Mouse (Mus musculus): ENCODE data around the gene Rlbp1. TPM values are rescaled to one million over a fixed set of nuclear protein-coding genes. Genes with fewer than 3 reads are reported as not detected.

Rlbp1 gene
- polyA plus RNA-seq (2016; fragmentation: Nextera tagmentation; extraction: Ambion mirVana), result 3.0 and 3.5 TPM in 2 replicates

GRCm38 (mm10) chr7:79386422-79387133 lies at the start of gene Rlbp1:
Gene Rlbp1, minus strand, starts transcription at chr7:79387048.
- no peak within 1 kb of the TSS for H3K4me3 ChIP-seq
- no peaks in the 10 kb centered on the region for H3K27me3 ChIP-seq
- no peak within 1 kb of the TSS for H3K4me2 ChIP-seq (replicated peaks)
- H3K9ac ChIP-seq, result no peak within 1 kb of the TSS
- H3K27ac ChIP-seq, result peak within 1 kb of the TSS; percentile 46; the same call in 1 of the 2 replicates
- ATAC-seq (ENCODE audit: insufficient number of reproducible peaks, insufficient read depth, low FRiP score, low TSS enrichment), result 0 out of 2 replicates have a peak, but pooled peaks have one; percentile 14
- 60% methylated on average over 16 of the region's 16 CpGs for WGBS
- no peaks in the 10 kb centered on the region for H3K9me3 ChIP-seq
- H3K36me3 ChIP-seq, result no peaks in the 10 kb centered on the region
- H3K4me1 ChIP-seq, result peaks cover 13% of the 10 kb centered on the region; the same call in 1 of the 2 replicates

- H3K4me3 ChIP-seq, result no peak overlapping the region
- no peak overlapping the region for H3K9ac ChIP-seq
- no peak for ATAC-seq (ENCODE audit: insufficient number of reproducible peaks, insufficient read depth, low FRiP score, low TSS enrichment)
- no peak overlapping the region for H3K27ac ChIP-seq
- no peaks in the 10 kb centered on the region for H3K27me3 ChIP-seq
- no peaks in the 10 kb centered on the region for H3K4me1 ChIP-seq
- WGBS, result 55% methylated on average over 5 of the region's 5 CpGs
- peaks cover 7% of the 10 kb centered on the region; the same call in 1 of the 2 replicates for H3K36me3 ChIP-seq
- no peak overlapping the region for H3K4me2 ChIP-seq (replicated peaks)
- no peaks in the 10 kb centered on the region for H3K9me3 ChIP-seq
Observed at GRCm38 (mm10) chr7:79428243-79428642, 41.4 kb upstream of the Rlbp1 start.

GRCm38 (mm10) chr7:79425804-79426203 lies 39.0 kb upstream of the Rlbp1 start:
- H3K9me3 ChIP-seq, result no peaks in the 10 kb centered on the region
- peaks cover 7% of the 10 kb centered on the region; the same call in 1 of the 2 replicates for H3K36me3 ChIP-seq
- H3K9ac ChIP-seq, result no peak overlapping the region
- H3K4me1 ChIP-seq, result no peaks in the 10 kb centered on the region
- no peak overlapping the region for H3K27ac ChIP-seq
- no peak overlapping the region for H3K4me2 ChIP-seq (replicated peaks)
- H3K4me3 ChIP-seq, result no peak overlapping the region
- H3K27me3 ChIP-seq, result no peaks in the 10 kb centered on the region
- no peak for ATAC-seq (ENCODE audit: insufficient number of reproducible peaks, insufficient read depth, low FRiP score, low TSS enrichment)
- WGBS, result 88% methylated on average over 10 of the region's 10 CpGs

GRCm38 (mm10) chr7:79422876-79423275 lies 36.0 kb upstream of the Rlbp1 start:
- H3K4me1 ChIP-seq, result no peaks in the 10 kb centered on the region
- no peak overlapping the region for H3K4me2 ChIP-seq (replicated peaks)
- no peaks in the 10 kb centered on the region for H3K27me3 ChIP-seq
- H3K27ac ChIP-seq, result no peak overlapping the region
- no peak overlapping the region for H3K4me3 ChIP-seq
- no peak overlapping the region for H3K9ac ChIP-seq
- ATAC-seq (ENCODE audit: insufficient number of reproducible peaks, insufficient read depth, low FRiP score, low TSS enrichment), result no peak
- H3K36me3 ChIP-seq, result peaks cover 7% of the 10 kb centered on the region; the same call in 1 of the 2 replicates
- 90% methylated on average over 10 of the region's 10 CpGs for WGBS
- H3K9me3 ChIP-seq, result no peaks in the 10 kb centered on the region

- Histone ChIP-seq H3K4me1 (no peaks in the 10 kb centered on the region), H3K36me3 (peaks cover 4% of the 10 kb centered on the region; the same call in 1 of the 2 replicates), H3K27me3 (no peaks in the 10 kb centered on the region), H3K4me2 (replicated peaks) (no peak overlapping the region), H3K4me3 (no peak overlapping the region), H3K27ac (no peak overlapping the region), H3K9ac (no peak overlapping the region), H3K9me3 (no peaks in the 10 kb centered on the region)
- no peak for ATAC-seq (ENCODE audit: insufficient number of reproducible peaks, insufficient read depth, low FRiP score, low TSS enrichment)
- 90% methylated on average over 7 of the region's 7 CpGs for WGBS
Observed at GRCm38 (mm10) chr7:79419950-79420349, 33.1 kb upstream of the Rlbp1 start.

GRCm38 (mm10) chr7:79414449-79415375 lies 27.9 kb upstream of the Rlbp1 start:
- Histone ChIP-seq H3K4me2 (replicated peaks) (no peak overlapping the region), H3K9me3 (no peaks in the 10 kb centered on the region), H3K27me3 (no peaks in the 10 kb centered on the region), H3K4me1 (no peaks in the 10 kb centered on the region), H3K27ac (no peak overlapping the region), H3K36me3 (no peaks in the 10 kb centered on the region; the same call in 1 of the 2 replicates), H3K9ac (no peak overlapping the region), H3K4me3 (no peak overlapping the region)
- no peak for ATAC-seq (ENCODE audit: insufficient number of reproducible peaks, insufficient read depth, low FRiP score, low TSS enrichment)
- WGBS, result 86% methylated on average over 18 of the region's 18 CpGs

GRCm38 (mm10) chr7:79400296-79400695 lies 13.4 kb upstream of the Rlbp1 start:
- Histone ChIP-seq H3K9ac (no peak overlapping the region), H3K9me3 (no peaks in the 10 kb centered on the region), H3K27me3 (no peaks in the 10 kb centered on the region), H3K4me2 (replicated peaks) (no peak overlapping the region), H3K4me3 (no peak overlapping the region), H3K36me3 (no peaks in the 10 kb centered on the region), H3K4me1 (no peaks in the 10 kb centered on the region), H3K27ac (no peak overlapping the region)
- 80% methylated on average over 3 of the region's 3 CpGs for WGBS
- ATAC-seq (ENCODE audit: insufficient number of reproducible peaks, insufficient read depth, low FRiP score, low TSS enrichment), result no peak

GRCm38 (mm10) chr7:79398971-79399370 lies 12.1 kb upstream of the Rlbp1 start:
- no peak for ATAC-seq (ENCODE audit: insufficient number of reproducible peaks, insufficient read depth, low FRiP score, low TSS enrichment)
- H3K9me3 ChIP-seq, result no peaks in the 10 kb centered on the region
- no peak overlapping the region for H3K27ac ChIP-seq
- H3K4me1 ChIP-seq, result no peaks in the 10 kb centered on the region
- no peaks in the 10 kb centered on the region for H3K36me3 ChIP-seq
- no peaks in the 10 kb centered on the region for H3K27me3 ChIP-seq
- WGBS, result 75% methylated on average over 12 of the region's 12 CpGs
- no peak overlapping the region for H3K4me3 ChIP-seq
- H3K4me2 ChIP-seq (replicated peaks), result no peak overlapping the region
- H3K9ac ChIP-seq, result no peak overlapping the region

- Histone ChIP-seq H3K4me3 (no peak overlapping the region), H3K36me3 (no peaks in the 10 kb centered on the region), H3K27me3 (no peaks in the 10 kb centered on the region), H3K4me1 (no peaks in the 10 kb centered on the region), H3K27ac (no peak overlapping the region), H3K4me2 (replicated peaks) (no peak overlapping the region), H3K9ac (no peak overlapping the region), H3K9me3 (no peaks in the 10 kb centered on the region)
- 84% methylated on average over 8 of the region's 8 CpGs for WGBS
- ATAC-seq (ENCODE audit: insufficient number of reproducible peaks, insufficient read depth, low FRiP score, low TSS enrichment), result no peak
Observed at GRCm38 (mm10) chr7:79398426-79398825, 11.6 kb upstream of the Rlbp1 start.

- H3K4me1 ChIP-seq, result peaks cover 6% of the 10 kb centered on the region
- no peak for ATAC-seq (ENCODE audit: insufficient number of reproducible peaks, insufficient read depth, low FRiP score, low TSS enrichment)
- H3K9me3 ChIP-seq, result no peaks in the 10 kb centered on the region
- no peak overlapping the region for H3K4me2 ChIP-seq (replicated peaks)
- no peaks in the 10 kb centered on the region for H3K36me3 ChIP-seq
- no peak overlapping the region for H3K4me3 ChIP-seq
- H3K27me3 ChIP-seq, result no peaks in the 10 kb centered on the region
- no peak overlapping the region for H3K9ac ChIP-seq
- WGBS, result 88% methylated on average over 10 of the region's 10 CpGs
- no peak overlapping the region for H3K27ac ChIP-seq
Observed at GRCm38 (mm10) chr7:79397446-79397963, 10.7 kb upstream of the Rlbp1 start.

- Histone ChIP-seq H3K4me1 (peaks cover 6% of the 10 kb centered on the region), H3K4me2 (replicated peaks) (no peak overlapping the region), H3K27me3 (no peaks in the 10 kb centered on the region), H3K9me3 (no peaks in the 10 kb centered on the region), H3K9ac (no peak overlapping the region), H3K27ac (no peak overlapping the region), H3K36me3 (no peaks in the 10 kb centered on the region), H3K4me3 (no peak overlapping the region)
- no peak for ATAC-seq (ENCODE audit: insufficient number of reproducible peaks, insufficient read depth, low FRiP score, low TSS enrichment)
- 84% methylated on average over 7 of the region's 7 CpGs for WGBS
Observed at GRCm38 (mm10) chr7:79395186-79395585, 8.3 kb upstream of the Rlbp1 start.

Measured in embryonic facial prominence, embryonic 12.5 days (tissue).